Mouse (Mus musculus): ENCODE results near the gene Rpl36al.
"Not testable (repeated sequence)": the region's sequence is repeated elsewhere in the genome, so short reads cannot be mapped to it uniquely, and the experiment has no call there.

The Rpl36al gene

DNA sequence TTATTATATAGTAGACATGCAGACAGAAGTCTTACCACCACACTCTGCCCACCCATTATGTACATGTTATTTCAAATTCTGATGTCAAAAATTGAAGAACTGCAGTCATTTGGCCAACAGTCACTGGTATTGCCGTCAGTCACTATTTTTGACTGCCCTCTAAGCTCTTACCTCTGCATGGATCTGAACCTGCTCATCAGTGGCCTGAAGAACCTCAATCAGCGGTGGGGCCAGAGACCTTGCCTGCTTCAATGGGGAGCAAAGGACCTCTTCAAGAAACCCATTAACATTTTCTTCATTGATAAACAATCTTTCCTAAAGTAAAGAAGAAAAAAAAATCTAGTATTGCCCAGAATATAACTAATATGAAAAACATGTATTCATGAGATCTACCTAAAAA is 8.8 kb upstream of the Rpl36al start:
- no peak for DNase-seq (ENCODE audit: low read depth)

DNA sequence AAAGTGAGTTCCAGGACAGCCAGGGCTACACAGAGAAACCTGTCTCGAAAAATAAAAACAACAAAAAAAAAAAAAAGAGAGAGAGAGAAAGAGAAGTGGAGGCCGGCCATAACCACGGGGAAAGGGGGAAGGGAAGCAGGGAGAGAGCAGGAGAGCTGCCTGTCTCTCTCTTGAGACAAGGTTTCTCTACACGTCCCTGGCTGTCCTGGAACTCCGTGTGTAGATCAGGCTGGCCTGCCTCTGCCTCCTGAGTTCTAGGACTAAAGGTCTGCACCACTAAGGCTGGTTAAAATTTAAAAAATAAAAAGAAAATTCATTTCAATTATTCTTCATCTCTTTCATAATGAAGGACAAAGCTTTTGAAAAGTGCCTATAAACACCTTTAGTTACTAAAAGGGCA is 7.5 kb upstream of the Rpl36al start:
- no peak for DNase-seq (ENCODE audit: low read depth)

DNA sequence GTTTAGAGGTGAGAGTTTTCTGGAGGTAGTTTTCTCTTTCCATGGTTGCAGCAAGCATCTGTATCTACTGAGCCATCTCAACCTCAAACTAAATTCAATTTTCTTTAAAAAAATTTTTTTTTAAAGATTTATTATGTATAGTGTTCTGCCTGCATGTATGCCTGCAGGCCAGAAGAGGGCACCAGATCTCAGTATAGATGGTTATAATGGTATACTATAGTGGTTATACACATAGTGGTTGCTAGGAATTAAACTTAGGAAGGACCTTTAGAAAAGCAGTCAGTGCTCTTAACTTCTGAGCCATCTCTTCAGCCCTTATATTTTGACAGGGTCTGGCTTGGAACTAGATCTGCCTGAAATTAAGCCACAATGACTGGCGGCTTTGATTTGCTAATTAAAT is 6.6 kb upstream of the Rpl36al start:
- peak; percentile 42 for DNase-seq (ENCODE audit: low read depth)

DNA sequence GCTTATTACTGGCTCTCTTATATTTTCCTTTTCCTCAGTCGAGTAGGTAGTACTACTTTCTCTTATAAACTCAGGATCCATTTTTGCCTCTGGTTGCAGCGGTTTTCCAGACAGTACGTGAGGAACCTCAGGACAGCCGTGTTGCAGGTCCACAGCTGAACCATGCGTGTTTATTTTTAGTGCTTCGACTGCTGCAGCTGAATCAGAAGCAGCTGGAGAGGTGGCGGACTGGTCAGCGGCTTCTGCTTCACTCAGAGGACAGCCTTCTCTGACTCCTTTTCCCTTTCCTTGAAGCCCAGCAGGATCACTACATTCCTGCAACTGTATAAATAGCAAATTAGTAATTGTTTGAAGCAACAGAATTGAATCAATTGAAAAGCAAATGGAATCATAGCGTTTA is 6.2 kb upstream of the Rpl36al start:
- DNase-seq (ENCODE audit: low read depth) = no peak

DNA sequence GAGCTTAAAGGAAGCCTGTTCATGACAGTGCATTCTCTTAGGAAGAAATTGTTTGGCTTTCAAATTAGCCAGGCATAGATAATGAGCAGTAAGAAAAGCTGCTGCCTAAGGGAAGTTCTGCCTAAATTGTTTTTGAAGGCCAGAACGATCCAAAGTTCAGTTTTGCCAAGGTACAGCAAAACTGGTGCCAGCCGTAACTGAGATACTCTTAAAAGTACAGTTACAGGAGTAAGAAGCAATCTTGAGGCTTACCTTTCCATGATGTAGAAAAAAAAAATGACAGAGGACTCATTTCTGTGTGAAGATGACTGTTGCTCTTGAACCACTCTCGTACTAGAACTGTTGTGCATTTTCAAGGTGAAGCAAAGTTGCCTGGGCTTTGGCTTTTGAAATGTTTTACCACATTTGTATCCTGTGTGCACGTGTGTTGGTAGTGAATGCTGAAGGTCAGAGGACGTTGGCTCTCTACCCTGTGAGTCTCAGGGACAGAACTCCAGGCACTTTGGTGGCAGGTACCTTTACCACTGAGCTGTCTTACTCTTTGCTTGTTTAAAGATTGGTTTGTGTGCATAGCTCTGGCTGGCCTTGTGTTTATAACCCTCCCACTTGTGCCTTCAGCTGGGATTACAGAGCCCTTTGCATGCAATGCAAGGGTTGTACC is 3.1 kb upstream of the Rpl36al start:
- DNase-seq (ENCODE audit: low read depth) = peak; percentile 49

DNA sequence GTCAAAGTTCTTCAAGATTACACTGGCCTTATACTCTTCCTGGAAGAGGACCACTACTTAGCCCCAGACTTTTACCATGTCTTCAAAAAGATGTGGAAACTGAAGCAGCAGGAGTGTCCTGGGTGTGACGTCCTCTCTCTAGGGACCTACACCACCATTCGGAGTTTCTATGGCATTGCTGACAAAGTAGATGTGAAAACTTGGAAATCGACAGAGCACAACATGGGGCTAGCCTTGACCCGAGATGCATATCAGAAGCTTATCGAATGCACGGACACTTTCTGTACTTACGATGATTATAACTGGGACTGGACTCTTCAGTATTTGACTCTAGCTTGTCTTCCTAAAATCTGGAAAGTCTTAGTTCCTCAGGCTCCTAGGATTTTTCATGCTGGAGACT is 1.5 kb upstream of the Rpl36al start:
- no peak for DNase-seq (ENCODE audit: low read depth)

DNA sequence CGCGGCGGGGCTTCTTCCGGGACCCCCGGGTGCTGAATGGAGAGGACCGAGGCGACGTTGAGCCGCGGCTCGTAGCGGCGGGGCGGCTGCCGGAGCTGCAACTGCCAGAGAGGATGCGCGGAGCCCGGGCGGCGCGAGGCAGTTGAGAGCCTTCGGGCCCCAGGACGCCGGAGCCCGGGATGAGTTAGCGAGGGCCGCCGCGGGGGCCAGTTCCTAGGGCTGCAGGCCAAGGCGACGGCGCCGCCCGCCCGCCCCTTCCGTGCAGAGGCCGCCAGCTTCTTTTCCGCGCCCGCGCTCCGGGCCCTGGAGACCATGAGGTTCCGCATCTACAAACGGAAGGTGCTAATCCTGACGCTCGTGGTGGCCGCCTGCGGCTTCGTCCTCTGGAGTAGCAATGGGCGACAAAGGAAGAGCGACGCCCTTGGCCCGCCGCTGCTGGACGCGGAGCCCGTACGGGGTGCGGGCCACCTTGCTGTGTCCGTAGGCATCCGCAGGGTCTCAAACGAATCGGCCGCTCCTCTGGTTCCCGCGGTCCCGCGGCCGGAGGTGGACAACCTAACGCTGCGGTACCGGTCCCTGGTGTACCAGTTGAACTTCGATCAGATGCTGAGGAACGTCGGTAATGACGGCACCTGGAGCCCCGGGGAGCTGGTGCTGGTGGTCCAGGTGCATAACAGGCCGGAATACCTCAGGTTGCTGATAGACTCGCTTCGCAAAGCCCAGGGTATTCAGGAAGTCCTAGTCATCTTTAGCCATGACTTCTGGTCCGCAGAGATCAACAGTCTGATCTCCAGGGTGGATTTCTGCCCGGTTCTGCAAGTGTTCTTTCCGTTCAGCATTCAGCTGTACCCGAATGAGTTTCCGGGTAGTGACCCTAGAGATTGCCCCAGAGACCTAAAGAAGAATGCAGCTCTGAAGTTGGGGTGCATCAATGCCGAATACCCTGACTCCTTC is 736 bp upstream of the Rpl36al start:
- no peak for DNase-seq (ENCODE audit: low read depth)

DNA sequence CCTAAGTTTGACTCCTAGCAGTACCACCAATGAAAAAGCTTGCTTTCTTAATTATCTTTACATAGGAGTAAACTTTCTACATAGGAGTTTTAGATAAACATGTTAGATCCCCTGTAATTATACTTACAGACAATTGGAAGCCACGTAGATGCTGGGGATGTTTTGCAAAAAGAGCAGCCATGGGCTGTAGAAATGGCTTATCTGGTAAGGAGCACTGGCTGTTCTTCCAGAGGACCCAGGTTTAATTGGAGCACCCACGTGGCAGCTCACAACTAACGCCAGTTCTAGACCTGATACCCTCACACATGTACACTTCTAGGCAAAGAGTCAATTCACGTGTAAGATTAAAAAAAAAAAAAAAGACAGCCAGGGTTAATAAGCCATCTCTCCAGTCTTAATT is 2.1 kb downstream of the Rpl36al start:
- no peak for DNase-seq (ENCODE audit: low read depth)

DNA sequence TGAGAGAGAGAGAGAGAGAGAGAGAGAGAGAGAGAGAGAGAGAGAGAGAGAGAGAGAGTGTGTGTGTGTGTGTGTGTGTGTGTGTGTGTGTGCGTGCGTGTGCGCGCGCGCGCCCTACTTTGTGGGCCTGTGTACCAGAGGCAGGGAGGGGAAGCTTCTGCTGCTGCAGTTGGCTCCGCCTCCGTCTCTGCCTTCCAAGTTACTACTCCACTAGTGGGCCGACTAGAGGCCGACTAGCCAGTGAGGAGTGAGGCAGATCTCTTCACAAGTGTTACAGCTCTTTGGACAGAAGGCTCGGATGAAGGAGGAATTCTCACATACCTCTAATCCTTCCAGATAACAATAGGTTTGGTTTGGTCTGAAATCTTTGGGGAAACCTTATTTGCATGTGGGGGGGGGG is 4.5 kb downstream of the Rpl36al start:
- no peak for DNase-seq (ENCODE audit: low read depth)

DNA sequence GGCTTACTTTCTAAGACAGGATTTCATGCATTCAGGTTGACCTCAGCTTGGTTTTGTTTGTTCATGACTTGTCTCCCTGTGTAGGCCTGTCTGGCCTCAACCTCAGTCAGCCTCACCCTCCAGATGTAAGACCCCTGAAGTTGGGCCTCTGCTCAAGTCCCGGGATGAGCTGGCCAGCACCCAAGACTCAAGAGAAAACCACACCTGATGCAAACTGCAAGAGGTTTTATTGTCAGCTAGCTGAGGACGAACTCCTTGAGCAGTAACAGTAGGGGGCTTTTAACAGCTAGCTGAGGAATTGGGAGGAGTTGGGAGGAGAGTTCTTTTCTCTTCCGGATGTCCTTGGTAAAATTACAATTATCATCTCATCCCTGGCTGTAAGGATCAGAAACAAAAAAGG is 6.4 kb downstream of the Rpl36al start:
- no peak for DNase-seq (ENCODE audit: low read depth)

DNA sequence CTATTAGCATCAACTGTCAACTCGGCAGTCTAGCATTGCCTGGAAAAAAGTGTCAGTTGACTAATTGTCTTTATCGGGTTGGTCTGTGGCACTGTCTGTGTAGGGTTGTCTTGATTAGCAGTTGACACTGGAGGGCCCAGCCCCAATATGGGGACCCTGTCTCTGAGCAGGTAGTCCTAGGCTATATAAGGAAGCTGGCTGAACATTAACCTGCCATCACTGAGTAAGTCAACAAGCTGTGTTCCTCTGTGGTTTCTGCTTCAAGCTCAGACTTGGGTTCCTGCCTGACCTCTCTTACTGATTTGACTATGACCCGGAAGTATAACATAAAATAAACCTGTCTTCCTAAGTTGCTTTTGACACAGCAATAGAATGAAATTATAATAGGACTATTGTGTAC is 7.9 kb downstream of the Rpl36al start:
- no peak for DNase-seq (ENCODE audit: low read depth)

DNA sequence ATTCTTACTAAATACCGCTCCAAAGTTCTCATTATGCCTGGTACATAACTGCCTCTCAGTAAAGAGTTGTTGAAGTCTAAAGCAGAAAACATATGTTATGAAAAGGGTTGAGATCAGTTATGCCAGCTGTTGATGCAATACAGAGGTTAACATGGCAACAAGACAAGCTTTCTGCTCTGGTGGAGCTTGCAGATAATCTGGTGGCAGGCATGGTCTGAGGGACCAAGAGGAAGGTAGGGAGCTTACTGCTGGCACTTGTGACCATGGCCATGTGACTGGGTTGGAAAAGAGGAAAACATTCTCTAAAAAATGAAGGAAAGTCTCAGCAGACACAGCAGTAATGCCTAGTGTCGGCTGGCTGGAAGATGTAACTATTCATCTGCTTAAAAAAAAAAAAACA is 12.6 kb downstream of the Rpl36al start:
- DNase-seq (ENCODE audit: low read depth) = no peak

DNA sequence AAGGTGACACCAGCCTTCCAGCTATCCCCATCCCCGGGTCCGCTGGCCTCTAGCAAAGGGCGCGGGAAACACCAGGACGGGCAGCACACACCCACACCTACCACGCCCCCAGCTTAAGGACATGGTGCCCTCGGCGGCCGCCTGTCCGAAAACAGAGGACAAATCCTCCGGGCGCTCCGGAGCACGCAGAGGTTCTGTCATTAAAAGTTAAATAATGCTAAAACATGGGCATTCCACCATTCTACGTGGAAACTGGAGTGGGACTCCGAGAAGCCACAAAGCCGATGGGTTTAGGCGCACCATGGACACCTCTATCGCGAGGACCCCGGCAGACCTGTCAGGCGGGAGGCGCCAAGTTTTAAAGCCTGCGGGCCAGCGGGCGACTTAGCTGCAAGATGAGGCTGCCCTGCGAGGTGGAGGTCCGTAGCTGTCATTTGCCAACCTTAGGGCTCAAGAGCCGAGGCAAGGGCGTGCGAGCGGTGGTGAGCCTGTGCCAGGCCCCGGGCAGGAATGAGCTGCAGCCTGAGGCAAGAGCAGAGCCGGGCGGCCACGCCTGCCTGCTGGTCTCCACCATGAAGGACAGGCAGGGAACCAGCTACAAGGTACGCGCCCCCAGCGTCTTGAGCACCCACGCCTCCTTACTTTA is 15.3 kb downstream of the Rpl36al start, which contains the start of gene Lrr1:
TSS of gene Lrr1 (plus strand) at position 354 of the 646 bp plus-strand sequence.
- DNase-seq (ENCODE audit: low read depth) = peak; percentile 94

DNA sequence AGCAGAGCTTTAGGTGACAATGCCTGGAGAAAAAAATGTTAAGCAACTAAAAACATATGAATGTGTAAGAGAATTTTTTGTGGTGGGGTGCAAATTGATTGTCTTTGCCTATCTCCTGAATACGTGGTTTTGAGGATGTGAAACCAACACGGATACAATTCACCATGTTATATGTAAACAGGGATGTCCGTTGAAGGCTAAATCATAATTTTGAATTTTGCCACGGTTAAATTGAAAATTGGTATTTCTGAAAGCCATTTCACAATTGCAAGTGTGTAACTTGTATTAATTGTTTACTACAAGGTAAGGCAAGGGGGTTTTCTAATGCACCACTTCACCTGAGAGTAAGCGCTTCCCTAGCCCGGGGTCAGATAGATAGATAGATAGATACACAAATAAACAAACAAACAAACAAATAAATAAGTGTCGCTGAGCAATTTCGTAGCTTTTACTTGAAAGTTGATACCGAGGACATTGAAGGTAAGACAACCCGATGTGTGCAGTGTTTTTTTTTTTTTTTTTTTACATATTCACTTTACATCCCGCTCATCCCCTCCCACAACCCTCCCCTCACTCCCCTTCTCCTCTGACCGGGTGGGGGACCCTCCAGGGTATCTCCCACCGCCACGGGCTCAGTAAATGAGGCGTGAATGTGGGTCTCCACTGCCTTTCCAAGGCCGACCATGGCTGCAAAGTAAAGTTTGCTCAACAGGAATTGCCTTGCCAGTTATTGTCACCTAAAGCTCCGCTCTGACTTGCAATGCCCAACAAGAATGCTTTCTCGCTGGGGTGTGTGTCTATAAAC is 16.0 kb downstream of the Rpl36al start:
- no peak for DNase-seq (ENCODE audit: low read depth)

DNA sequence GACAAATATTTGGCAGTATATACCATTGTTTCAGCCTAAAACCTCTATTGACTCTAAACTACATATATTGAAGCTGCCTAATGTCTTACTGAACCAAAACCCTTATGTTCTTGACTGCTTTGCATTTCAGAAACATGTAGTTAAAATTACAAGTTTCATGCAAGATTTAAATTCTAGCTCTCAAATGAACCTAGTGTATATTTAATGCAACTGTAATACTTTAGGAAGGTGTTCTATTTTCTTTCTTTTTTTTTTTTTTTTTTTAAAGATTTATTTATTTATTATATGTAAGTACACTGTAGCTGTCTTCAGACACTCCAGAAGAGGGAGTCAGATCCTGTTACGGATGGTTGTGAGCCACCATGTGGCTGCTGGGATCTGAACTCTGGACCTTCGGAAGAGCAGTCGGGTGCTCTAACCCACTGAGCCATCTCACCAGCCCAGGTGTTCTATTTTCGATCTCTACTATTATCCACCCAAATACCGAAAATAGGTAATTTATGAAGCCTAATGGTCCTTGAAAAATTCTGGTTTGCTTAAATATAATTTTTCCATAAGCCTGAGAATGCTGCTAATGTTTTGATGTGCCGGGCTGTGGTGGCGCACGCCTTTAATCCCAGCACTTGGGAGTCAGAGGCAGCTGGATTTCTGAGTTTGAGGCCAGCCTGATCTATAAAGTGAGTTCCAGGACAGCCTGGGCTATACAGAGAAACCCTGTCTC is 16.9 kb downstream of the Rpl36al start:
- DNase-seq (ENCODE audit: low read depth) = not testable (repeated sequence)

DNA sequence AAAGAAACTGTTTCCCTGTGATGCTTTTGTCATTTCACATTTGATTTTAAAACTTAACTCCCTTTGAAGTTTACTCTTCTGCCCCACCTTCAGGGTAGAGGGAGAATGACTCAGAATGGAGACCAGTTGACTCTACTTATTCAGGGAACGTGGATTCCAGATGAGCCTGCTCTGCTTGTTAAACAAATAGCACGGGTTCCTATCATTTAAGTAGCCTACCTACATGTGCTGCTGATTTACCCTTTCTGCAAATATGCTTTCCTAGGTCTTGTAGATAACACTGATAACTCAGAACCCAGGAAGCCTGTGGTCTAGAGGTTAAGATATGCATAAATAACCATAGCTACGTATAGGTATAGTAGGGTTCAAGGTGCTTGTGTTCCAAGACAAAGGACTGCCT is 19.0 kb downstream of the Rpl36al start:
- peak; percentile 64 for DNase-seq (ENCODE audit: low read depth)

DNA sequence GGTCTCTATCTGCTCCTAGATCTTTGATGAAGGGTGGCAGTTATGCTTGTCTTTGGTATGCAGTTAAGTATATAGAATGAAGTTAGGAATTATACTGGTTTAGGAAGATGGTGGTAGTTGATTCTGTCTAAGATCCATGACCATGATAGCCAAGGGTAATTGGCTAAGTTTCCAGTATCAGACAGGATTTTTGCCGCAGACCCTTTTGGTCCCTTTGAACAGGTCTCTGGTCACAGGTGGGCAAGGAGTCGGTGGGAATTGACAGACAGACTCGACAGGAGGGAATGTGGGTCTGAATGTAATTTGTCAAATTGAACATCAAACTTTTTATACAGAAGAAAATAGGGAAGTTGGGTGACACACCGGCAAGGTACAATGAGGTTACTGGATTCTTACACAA is 20.3 kb downstream of the Rpl36al start:
- DNase-seq (ENCODE audit: low read depth) = not testable (repeated sequence)

DNA sequence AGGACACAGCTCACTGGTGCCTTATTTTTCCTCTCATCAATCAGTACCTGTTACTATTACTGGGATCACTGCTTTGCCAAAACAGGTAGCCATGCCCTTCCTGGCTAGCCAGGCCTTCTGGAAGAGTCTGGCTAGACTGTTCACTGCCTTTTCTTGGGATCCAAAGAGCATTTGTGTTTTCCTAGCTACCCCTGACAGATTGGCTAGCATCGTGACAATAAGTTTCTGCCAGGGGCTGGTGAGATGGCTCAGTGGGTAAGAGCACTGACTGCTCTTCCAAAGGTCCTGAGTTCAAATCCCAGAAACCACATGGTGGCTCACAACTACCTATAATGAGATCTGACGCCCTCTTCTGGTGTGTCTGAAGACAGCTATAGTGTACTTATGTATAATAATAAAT is 23.2 kb downstream of the Rpl36al start:
- DNase-seq (ENCODE audit: low read depth) = not testable (repeated sequence)

DNA sequence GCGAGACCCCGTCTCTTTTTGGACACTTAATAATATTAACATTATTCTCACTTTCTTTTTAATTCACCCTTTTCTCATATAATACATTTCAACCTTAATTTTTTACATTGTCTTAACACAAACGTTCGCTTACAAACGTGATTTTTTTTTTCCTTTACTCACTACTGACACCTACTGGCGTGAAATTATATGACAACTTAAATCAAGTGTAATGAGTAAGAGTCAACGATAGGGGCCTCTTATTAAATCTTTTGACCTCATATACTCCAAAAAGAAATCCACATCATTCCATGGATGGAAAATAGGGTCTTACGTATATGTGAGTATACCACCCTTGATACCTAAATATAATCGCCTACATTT is 24.3 kb downstream of the Rpl36al start:
- DNase-seq (ENCODE audit: low read depth) = peak; percentile 97

DNA sequence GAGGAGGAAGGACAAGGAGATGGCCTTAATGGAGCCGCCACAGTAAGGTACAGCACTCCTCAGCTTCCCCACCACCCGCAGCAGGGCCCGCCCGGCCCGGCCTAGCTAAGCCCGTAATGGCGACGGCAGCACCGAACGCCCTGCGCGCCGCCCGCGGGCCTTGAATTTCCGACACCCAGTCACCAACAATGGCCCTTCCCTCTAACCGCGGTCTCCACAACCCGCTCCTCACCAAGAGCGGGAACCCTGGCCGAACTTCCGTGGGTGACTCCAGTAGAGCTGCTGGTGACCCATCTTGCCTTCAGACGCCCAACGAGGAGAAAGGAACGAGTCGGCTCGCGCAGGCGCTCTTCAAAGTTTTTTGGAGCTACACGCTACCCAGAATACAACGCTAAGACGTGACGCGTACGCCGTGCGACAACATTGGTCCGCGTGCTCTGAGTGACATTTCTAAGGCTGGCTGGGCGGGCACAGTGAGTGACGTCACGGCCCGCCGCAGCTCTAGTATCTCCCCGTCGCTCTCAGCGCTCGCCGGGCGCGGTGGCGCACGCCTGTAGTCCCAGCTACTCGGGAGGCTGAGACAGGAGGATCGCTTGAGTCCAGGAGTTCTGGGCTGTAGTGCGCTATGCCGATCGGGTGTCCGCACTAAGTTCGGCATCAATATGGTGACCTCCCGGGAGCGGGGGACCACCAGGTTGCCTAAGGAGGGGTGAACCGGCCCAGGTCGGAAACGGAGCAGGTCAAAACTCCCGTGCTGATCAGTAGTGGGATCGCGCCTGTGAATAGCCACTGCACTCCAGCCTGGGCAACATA is 24.9 kb downstream of the Rpl36al start, which contains the start of gene Rps29:
TSS of gene Rps29 (minus strand) at position 422 of the 813 bp plus-strand sequence.
- DNase-seq (ENCODE audit: low read depth) = peak; percentile 100

Data from naive thymus-derived CD4-positive, alpha-beta T cell, adult 2 months (primary cell).